In the genomic region with DNA sequence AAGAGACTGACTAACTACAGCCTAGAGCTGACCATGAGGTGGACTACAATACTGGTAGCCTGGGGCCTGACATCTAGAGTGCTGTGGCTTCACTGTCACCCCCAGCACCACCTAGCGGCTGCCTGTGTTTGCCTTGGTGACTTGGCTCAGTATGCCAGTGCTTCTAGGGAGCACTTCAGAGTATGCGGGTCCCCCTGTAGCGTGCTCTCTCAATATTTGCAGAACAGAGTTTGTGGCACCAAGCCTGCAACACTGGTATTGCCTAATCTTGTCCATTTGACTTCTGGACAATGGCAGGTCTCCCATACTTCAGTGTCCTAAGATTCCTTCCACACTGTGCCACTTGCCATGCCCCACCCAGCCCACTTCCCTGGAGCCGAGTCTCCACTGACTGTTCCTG, we compare ENCODE assay signal across 10 mouse cellular contexts.
A peak's percentile ranks its signal among the peaks of the same experiment; 100 is the strongest.
DNase-seq lines count a peak whose midpoint lies in the region; ATAC-seq and TF ChIP-seq lines count a peak whose summit lies in the region.
"Had no signal": no experiment of that assay in that cellular context is flagged by ENCODE, and none has a peak within 500 bp of the region (broad histone marks: within the 10 kb centered on the region; RNA-seq: fewer than 3 reads in every experiment).

No protein-coding gene starts in this region.

- H3K4me1 ChIP-seq in cerebellum, adult 2 months (ENCODE audit: control insufficient read depth, insufficient read depth, low read length), result no peaks in the 10 kb centered on the region
- H3K4me1 ChIP-seq in hindbrain, embryonic 14.5 days (replicated peaks; ENCODE audit: control insufficient read depth, insufficient read depth, low read length), result peaks cover 21% of the 10 kb centered on the region
- H3K4me1 ChIP-seq in thymus, adult 2 months (replicated peaks; ENCODE audit: control insufficient read depth, insufficient read depth, low read length), result no peaks in the 10 kb centered on the region

- peaks cover 41% of the 10 kb centered on the region for H3K36me3 ChIP-seq in hindbrain, embryonic 14.5 days (replicated peaks; ENCODE audit: control insufficient read depth, insufficient read depth)
- no peaks in the 10 kb centered on the region for H3K36me3 ChIP-seq in thymus, adult 2 months (ENCODE audit: control insufficient read depth, insufficient read depth, low read length)

- H3K9ac ChIP-seq in hindbrain, embryonic 14.5 days, result no peak overlapping the region
- H3K9ac ChIP-seq: midbrain, embryonic 12.5 days had no signal

- H3K27ac ChIP-seq in cerebellum, adult 2 months (ENCODE audit: insufficient read depth, low read length), result no peak overlapping the region
- H3K27ac ChIP-seq in layer of hippocampus, adult 2 months, result no peak overlapping the region
- 0 out of 2 replicates have a peak overlapping the region, but pooled peaks have one; percentile 17 for H3K27ac ChIP-seq in hindbrain, embryonic 14.5 days
- H3K27ac ChIP-seq in thymus, adult 2 months (ENCODE audit: control insufficient read depth, insufficient read depth, low read length), result no peak overlapping the region
- H3K27ac ChIP-seq: midbrain, embryonic 12.5 days had no signal

- no peak overlapping the region for H3K4me3 ChIP-seq in cerebellum, adult 2 months (replicated peaks; ENCODE audit: insufficient read depth, low read depth, low read length)
- H3K4me3 ChIP-seq in layer of hippocampus, adult 2 months, result no peak overlapping the region
- no peak overlapping the region for H3K4me3 ChIP-seq in hindbrain, embryonic 14.5 days (replicated peaks; ENCODE audit: low read length)
- no peak overlapping the region for H3K4me3 ChIP-seq in thymus, adult 2 months (ENCODE audit: control insufficient read depth, insufficient read depth, low read length)
- H3K4me3 ChIP-seq: erythroblast, embryonic 14.5 days; midbrain, embryonic 12.5 days had no signal

- H3K27me3 ChIP-seq in cerebellum, adult 2 months (ENCODE audit: control insufficient read depth, insufficient read depth, low read length), result no peaks in the 10 kb centered on the region
- H3K27me3 ChIP-seq in hindbrain, embryonic 14.5 days (ENCODE audit: control insufficient read depth, insufficient read depth, low read length), result no peaks in the 10 kb centered on the region
- no peaks in the 10 kb centered on the region for H3K27me3 ChIP-seq in thymus, adult 2 months (ENCODE audit: control insufficient read depth, insufficient read depth, low read length)
- H3K27me3 ChIP-seq: midbrain, embryonic 12.5 days had no signal

- no peaks in the 10 kb centered on the region for H3K9me3 ChIP-seq in hindbrain, embryonic 14.5 days (ENCODE audit: control insufficient read depth, low read length)
- H3K9me3 ChIP-seq: midbrain, embryonic 12.5 days had no signal

- no peak for DNase-seq in cerebellum, adult 2 months
- no peak for DNase-seq in cerebellum, postnatal 36 days
- no peak for DNase-seq in layer of hippocampus, adult 2 months (ENCODE audit: low spot score in 2 of 2)
- DNase-seq in layer of hippocampus, adult 11-12 months (ENCODE audit: low spot score), result no peak
- no peak for DNase-seq in hindbrain, embryonic 14.5 days (ENCODE audit: low spot score)
- peak; percentile 76 for DNase-seq in lung, postnatal 36 days
- no peak for DNase-seq in thymus, adult 2 months
- no peak for DNase-seq in left cerebral cortex, adult 18-20 months (ENCODE audit: low spot score in 2 of 2)

- peak; percentile 43 for TF ChIP-seq CTCF in cerebellum, adult 2 months (IDR thresholded peaks at IDR 0.05; ENCODE audit: borderline replicate concordance, insufficient read depth, low read depth, low read length)
- TF ChIP-seq CTCF in layer of hippocampus, adult 2 months (conservative IDR thresholded peaks at IDR 0.05), result peak; percentile 70
- TF ChIP-seq CTCF in thymus, adult 2 months (IDR thresholded peaks at IDR 0.05; ENCODE audit: borderline replicate concordance, control insufficient read depth, extremely low read depth, insufficient read depth, low read length, poor library complexity), result no peak

- no peak for TF ChIP-seq POLR2A in cerebellum, adult 2 months (IDR thresholded peaks at IDR 0.05; ENCODE audit: borderline replicate concordance, insufficient read depth, low read length)
- TF ChIP-seq POLR2A in thymus, adult 2 months (IDR thresholded peaks at IDR 0.05; ENCODE audit: control insufficient read depth, extremely low read depth, insufficient read depth, low read length, poor library complexity), result no peak

- no peak for ATAC-seq in hindbrain, embryonic 14.5 days (ENCODE audit: low FRiP score)

- H3K4me2 ChIP-seq in hindbrain, embryonic 14.5 days (replicated peaks), result no peak overlapping the region
- H3K4me2 ChIP-seq: midbrain, embryonic 12.5 days had no signal

- WGBS in cerebellum, adult 2 months, result 67% methylated on average over 4 of the region's 4 CpGs
- WGBS in hindbrain, embryonic 14.5 days, result 72% methylated on average over 4 of the region's 4 CpGs
- WGBS in thymus, adult 2 months, result 94% methylated on average over 4 of the region's 4 CpGs
